Mouse (Mus musculus): ENCODE results near the gene Mta3.

DNA sequence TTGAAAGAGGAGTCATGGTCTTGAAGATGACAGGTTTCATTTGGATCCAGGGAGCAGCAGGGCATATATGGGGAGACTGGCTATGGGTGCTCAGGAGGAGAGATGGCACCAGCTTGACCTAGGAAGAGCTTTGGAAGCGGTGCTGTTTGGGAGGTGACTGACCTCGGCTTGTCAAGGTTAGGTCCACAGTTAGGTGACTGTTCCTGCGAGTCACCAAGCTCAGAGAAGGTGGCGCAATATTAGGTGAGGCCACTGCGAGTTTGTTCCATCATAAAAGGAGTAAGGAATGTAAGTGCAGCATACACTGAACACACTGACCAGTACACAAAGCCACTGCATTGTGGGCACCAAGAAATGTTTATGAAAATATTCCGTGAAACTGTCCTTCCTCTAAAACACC lies 80.5 kb downstream of the Mta3 start:
- TF ChIP-seq CTCF (IDR thresholded peaks at IDR 0.05; ENCODE audit: extremely low read depth, insufficient read depth, insufficient read length, insufficient replicate concordance) = no peak
- no peak for TF ChIP-seq POLR2A (IDR thresholded peaks at IDR 0.05; ENCODE audit: low read depth, low read length)
